Mouse (Mus musculus): ENCODE measurements around the gene Unc45b. TPM values are rescaled to one million over a fixed set of nuclear protein-coding genes. Genes with fewer than 3 reads are reported as not detected.

Unc45b gene
- total and polyA plus RNA-seq, 3 experiments: 0.08 to 0.26 TPM; not detected in 1

DNA sequence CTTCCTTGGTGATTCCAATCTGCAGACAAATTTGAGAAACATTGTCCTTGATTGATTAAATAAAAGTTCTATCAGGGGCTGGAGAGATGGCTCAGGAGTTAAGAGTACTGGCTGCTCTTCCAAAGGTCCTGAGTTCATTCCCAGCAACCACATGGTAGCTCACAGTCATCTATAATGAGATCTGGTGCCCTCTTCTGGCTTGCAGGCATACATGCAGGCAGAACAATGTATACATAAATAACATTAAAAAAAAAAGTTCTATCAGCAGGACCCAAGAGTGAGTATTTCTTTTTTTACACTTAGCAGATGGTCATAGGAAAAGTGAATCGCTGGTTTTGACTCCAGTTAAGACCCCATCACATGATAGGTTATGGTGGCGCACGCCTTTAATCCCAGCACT is 23.8 kb upstream of the Unc45b start:
- Histone ChIP-seq H3K9me3 (replicated peaks; ENCODE audit: low read length) (no peaks in the 10 kb centered on the region), H3K27me3 (replicated peaks) (peaks cover 2% of the 10 kb centered on the region), H3K27ac (ENCODE audit: insufficient read depth, low read depth) (no peak overlapping the region), H3K9ac (ENCODE audit: insufficient read depth, low read depth) (no peak overlapping the region), H3K4me1 (ENCODE audit: control insufficient read depth in 1 of 2, insufficient read depth in 2 of 2) (peaks cover 7 to 34% of the 10 kb centered on the region in 2 experiments), H3K4me2 (ENCODE audit: insufficient read depth, low read depth, poor library complexity, severe bottlenecking) (no peak overlapping the region), H3K79me2 (replicated peaks; ENCODE audit: control insufficient read depth, extremely low read depth, insufficient read depth, poor library complexity, severe bottlenecking) (0 out of 2 replicates have a peak, but pooled peaks cover 5% of the 10 kb centered on the region), H3K36me3 (replicated peaks in 1 of 2; ENCODE audit: control insufficient read depth in 1 of 2, insufficient read depth in 1 of 2, low read length in 1 of 2) (peaks cover 16 to 57% of the 10 kb centered on the region in 2 experiments), H3K4me3 (replicated peaks in 1 of 3; ENCODE audit: low read depth in 2 of 3, low read length in 2 of 3, poor library complexity in 1 of 3) (no peak overlapping the region)
- in situ Hi-C loops (cut with MboI; ENCODE audit: low pct_ligation_motif_present, low pct_unique_long_range_greater_than_20kb, low sequenced_read_pairs): loop anchor here (5.0 to 10.0 kb wide), 5 partner anchors 39 to 632 kb away; no protein-coding TSS in a partner anchor
- dilution Hi-C loops (cut with MboI; ENCODE audit: extremely low pct_ligation_motif_present, extremely low pct_unique_long_range_greater_than_20kb, low sequenced_read_pairs): no loop called here
- DNase-seq (ENCODE audit: extremely low read depth): peak; percentile 21
- no peak for TF ChIP-seq MAX (IDR thresholded peaks at IDR 0.05; ENCODE audit: low read length)
- TF ChIP-seq ELF1 (IDR thresholded peaks at IDR 0.05; ENCODE audit: low read depth, low read length): no peak
- peak; percentile 66 for TF ChIP-seq SMC3 (IDR thresholded peaks at IDR 0.05; ENCODE audit: low read depth, low read length)
- TF ChIP-seq CTCF (conservative IDR thresholded peaks at IDR 0.05 in 1 of 2, IDR thresholded peaks at IDR 0.05 in 1 of 2; ENCODE audit: low read depth in 2 of 2, low read length in 2 of 2): peak; percentile 38 to 73
- peak; percentile 25; the same call in 1 of the 2 replicates for TF ChIP-seq ZC3H11A (IDR thresholded peaks at IDR 0.05; ENCODE audit: low read depth, low read length)
- peak; percentile 95 for TF ChIP-seq MYC (IDR thresholded peaks at IDR 0.05; ENCODE audit: low read depth, low read length)
- peak; percentile 79 for TF ChIP-seq ZNF384 (IDR thresholded peaks at IDR 0.05; ENCODE audit: low read depth, low read length)
- no peak for TF ChIP-seq MXI1 (IDR thresholded peaks at IDR 0.05; ENCODE audit: low read depth, low read length)
- TF ChIP-seq EP300 (IDR thresholded peaks at IDR 0.05; ENCODE audit: low read length): no peak
- TF ChIP-seq RAD21 (IDR thresholded peaks at IDR 0.05; ENCODE audit: low read depth, low read length): peak; percentile 69

DNA sequence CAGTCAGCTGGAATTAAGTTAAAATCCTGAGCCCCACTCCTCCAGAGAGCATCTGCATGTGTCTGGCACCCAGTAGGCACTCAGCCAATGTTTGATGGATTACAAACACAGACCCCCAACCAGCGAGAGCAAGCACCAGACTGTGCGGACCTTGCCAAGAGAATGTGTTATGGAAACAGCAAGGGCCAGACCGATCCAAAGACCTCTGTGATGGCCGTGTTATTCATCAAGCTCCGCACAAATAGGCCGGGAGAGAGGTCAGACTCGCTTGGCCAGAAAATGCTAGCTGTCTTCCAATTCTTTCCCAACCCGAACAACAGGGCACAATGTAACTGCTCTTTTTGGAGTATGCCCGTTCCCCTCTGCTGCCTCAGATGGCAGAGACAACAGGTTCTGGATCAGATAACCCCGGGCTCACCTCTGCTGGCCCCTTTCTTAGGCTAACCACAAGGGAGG is 21.8 kb upstream of the Unc45b start:
- in situ Hi-C loops (cut with MboI; ENCODE audit: low pct_ligation_motif_present, low pct_unique_long_range_greater_than_20kb, low sequenced_read_pairs) (loop anchor here (5.0 to 10.0 kb wide), 5 partner anchors 41 to 634 kb away; no protein-coding TSS in a partner anchor), dilution Hi-C loops (cut with MboI; ENCODE audit: extremely low pct_ligation_motif_present, extremely low pct_unique_long_range_greater_than_20kb, low sequenced_read_pairs) (no loop called here)
- Histone ChIP-seq H3K9me3 (replicated peaks; ENCODE audit: low read length) (no peaks in the 10 kb centered on the region), H3K9ac (ENCODE audit: insufficient read depth, low read depth) (no peak overlapping the region), H3K4me3 (replicated peaks in 1 of 3; ENCODE audit: low read depth in 2 of 3, low read length in 2 of 3, poor library complexity in 1 of 3) (no peak overlapping the region), H3K4me2 (ENCODE audit: insufficient read depth, low read depth, poor library complexity, severe bottlenecking) (peak overlapping the region; percentile 51; the same call in 1 of the 2 replicates), H3K4me1 (ENCODE audit: control insufficient read depth in 1 of 2, insufficient read depth in 2 of 2) (peaks cover 7 to 24% of the 10 kb centered on the region in 2 experiments), H3K27me3 (replicated peaks) (peaks cover 11% of the 10 kb centered on the region), H3K79me2 (replicated peaks; ENCODE audit: control insufficient read depth, extremely low read depth, insufficient read depth, poor library complexity, severe bottlenecking) (0 out of 2 replicates have a peak, but pooled peaks cover 5% of the 10 kb centered on the region), H3K36me3 (replicated peaks in 1 of 2; ENCODE audit: control insufficient read depth in 1 of 2, insufficient read depth in 1 of 2, low read length in 1 of 2) (peaks cover 3 to 38% of the 10 kb centered on the region in 2 experiments), H3K27ac (ENCODE audit: insufficient read depth, low read depth) (no peak overlapping the region)
- TF ChIP-seq CTCF (conservative IDR thresholded peaks at IDR 0.05 in 1 of 2, IDR thresholded peaks at IDR 0.05 in 1 of 2; ENCODE audit: low read depth in 2 of 2, low read length in 2 of 2) (no peak), POLR2AphosphoS2 (IDR thresholded peaks at IDR 0.05; ENCODE audit: low read depth, low read length) (no peak), E2F4 (IDR thresholded peaks at IDR 0.05; ENCODE audit: insufficient replicate concordance, low read depth, low read length) (no peak), NELFE (IDR thresholded peaks at IDR 0.05; ENCODE audit: low read depth, low read length) (no peak), SMC3 (IDR thresholded peaks at IDR 0.05; ENCODE audit: low read depth, low read length) (no peak), GABPA (IDR thresholded peaks at IDR 0.05; ENCODE audit: insufficient replicate concordance, low read depth, low read length) (no peak), ZMIZ1 (IDR thresholded peaks at IDR 0.05; ENCODE audit: low read depth, low read length) (no peak), MAFK (IDR thresholded peaks at IDR 0.05; ENCODE audit: insufficient replicate concordance, low read length) (no peak), NRF1 (IDR thresholded peaks at IDR 0.05; ENCODE audit: low read depth, low read length) (no peak), BHLHE40 (IDR thresholded peaks at IDR 0.05; ENCODE audit: low read depth, low read length) (no peak), USF1 (IDR thresholded peaks at IDR 0.05; ENCODE audit: low read depth, low read length) (no peak), IRF4 (IDR thresholded peaks at IDR 0.05; ENCODE audit: low read depth, low read length) (no peak), ZC3H11A (IDR thresholded peaks at IDR 0.05; ENCODE audit: low read depth, low read length) (no peak), ZNF384 (IDR thresholded peaks at IDR 0.05; ENCODE audit: low read depth, low read length) (no peak), JUND (conservative IDR thresholded peaks at IDR 0.05; ENCODE audit: low read depth, low read length) (no peak), PAX5 (IDR thresholded peaks at IDR 0.05; ENCODE audit: low read length) (no peak), USF2 (conservative IDR thresholded peaks at IDR 0.05; ENCODE audit: low read depth, low read length) (no peak)
- DNase-seq (ENCODE audit: extremely low read depth): no peak
